Mouse (Mus musculus) stomach, postnatal 0 days (tissue): Measurements from ENCODE around the gene Rrp1.

Source experiments
- CTCF ChIP-seq: IDR thresholded peaks from 2 replicates; pipeline ENCODE4 v1.5.1; 2016; ENCODE audit warnings: antibody characterized with exemption, low read depth, mild to moderate bottlenecking, moderate library complexity
- EP300 ChIP-seq: optimal IDR thresholded peaks from 2 replicates; pipeline ENCODE3; 2016; ENCODE audit warnings: antibody characterized with exemption

- no peak for TF ChIP-seq CTCF
- no peak for TF ChIP-seq EP300
Observed at GRCm38 (mm10) chr10:78441606-78442005, 28.8 kb upstream of the Rrp1 start.
